Mouse (Mus musculus): Measurements from ENCODE around the gene Cd44. TPM values are rescaled to one million over a fixed set of nuclear protein-coding genes. Genes with fewer than 3 reads are reported as not detected.

Gene Cd44
- 0.15 and 0.37 TPM in 2 replicates for polyA plus RNA-seq (2012; rRNA removed)

DNA sequence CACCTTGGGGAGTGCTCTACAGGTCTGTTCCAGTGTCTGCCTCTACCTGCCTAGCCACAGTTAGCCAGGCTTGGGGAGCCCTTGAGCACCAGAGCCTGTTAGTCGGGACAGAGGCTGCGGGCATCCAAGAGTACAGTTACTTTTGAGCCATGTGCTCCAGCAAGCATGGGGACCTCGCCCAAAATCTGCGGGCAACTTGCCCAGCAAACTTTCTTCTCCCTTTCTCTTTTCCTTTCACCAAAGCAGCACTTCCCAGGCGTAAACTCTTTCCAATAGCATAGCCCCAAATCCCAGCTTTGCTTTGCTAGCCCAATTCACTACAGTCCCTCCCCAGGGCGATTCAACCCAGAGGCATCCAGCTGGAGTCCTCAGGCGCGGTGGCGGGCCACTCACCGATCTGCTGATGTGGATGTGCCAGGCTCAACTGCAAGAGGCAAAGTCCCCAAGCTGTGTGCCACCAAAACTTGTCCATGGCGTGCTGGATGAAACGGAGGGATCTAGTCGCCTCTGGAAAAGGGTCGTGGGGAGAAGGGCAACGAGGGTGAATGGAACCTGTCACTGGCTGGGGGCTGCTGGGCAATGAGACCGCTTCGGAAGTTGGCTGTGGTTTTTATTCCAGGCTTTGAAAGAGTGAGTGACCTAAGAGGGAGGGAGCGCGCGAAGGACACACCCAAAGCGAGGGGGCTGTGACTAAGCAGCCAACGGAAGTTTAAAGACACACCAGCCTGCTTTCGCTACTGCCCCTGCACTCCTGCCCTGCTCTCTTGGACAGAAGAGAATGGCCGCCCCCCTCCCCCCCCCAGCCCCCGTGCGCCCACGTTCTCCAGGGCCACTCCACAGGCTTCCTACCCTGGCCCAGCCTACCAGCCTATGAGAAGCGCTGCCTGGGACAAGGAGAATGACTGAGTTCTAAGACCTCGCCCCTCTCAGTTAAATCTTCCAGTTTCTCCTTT is at the start of gene Cd44:
Gene Cd44 (minus strand): TSS at position 791 of the 953 bp plus-strand sequence.
- TF ChIP-seq CTCF (IDR thresholded peaks at IDR 0.05; ENCODE audit: control insufficient read depth, insufficient read depth, insufficient replicate concordance, low read depth, low read length) (no peak), POLR2A (IDR thresholded peaks at IDR 0.05; ENCODE audit: control insufficient read depth, low read depth, low read length) (no peak)
- Histone ChIP-seq H3K36me3 (ENCODE audit: control insufficient read depth, insufficient read depth, low read length) (no peaks in the 10 kb centered on the region), H3K4me1 (ENCODE audit: control insufficient read depth, insufficient read depth, low read length) (no peaks in the 10 kb centered on the region), H3K27ac (ENCODE audit: control insufficient read depth, insufficient read depth, low read depth, low read length) (no peak within 1 kb of the TSS), H3K4me3 (ENCODE audit: control insufficient read depth, low read depth, low read length) (peak within 1 kb of the TSS; percentile 36), H3K27me3 (ENCODE audit: control insufficient read depth, insufficient read depth, low read length) (no peaks in the 10 kb centered on the region)

DNA sequence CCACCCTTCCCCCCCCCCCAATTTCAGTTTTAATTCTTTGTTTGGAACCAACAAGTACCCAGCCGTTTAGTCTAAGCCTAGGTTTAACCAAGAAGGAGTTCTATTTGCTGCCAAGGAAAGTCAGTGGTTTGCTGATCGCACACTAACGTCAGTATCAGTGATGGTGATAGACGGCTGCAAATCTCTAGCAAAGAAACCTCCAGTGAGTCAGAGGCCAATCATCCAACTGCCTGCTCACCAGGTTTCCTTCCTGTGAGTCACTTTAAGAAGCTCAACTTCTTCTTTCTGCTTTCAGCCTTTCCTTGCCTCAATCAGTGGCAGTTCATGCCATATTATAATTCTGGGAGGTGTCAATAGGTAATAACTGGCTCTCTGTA is 47.0 kb upstream of the Cd44 start:
- TF ChIP-seq POLR2A (IDR thresholded peaks at IDR 0.05; ENCODE audit: control insufficient read depth, low read depth, low read length), result no peak
- no peak for TF ChIP-seq CTCF (IDR thresholded peaks at IDR 0.05; ENCODE audit: control insufficient read depth, insufficient read depth, insufficient replicate concordance, low read depth, low read length)
- Histone ChIP-seq H3K4me1 (ENCODE audit: control insufficient read depth, insufficient read depth, low read length) (no peaks in the 10 kb centered on the region), H3K4me3 (ENCODE audit: control insufficient read depth, low read depth, low read length) (no peak overlapping the region), H3K27ac (ENCODE audit: control insufficient read depth, insufficient read depth, low read depth, low read length) (no peak overlapping the region), H3K27me3 (ENCODE audit: control insufficient read depth, insufficient read depth, low read length) (no peaks in the 10 kb centered on the region), H3K36me3 (ENCODE audit: control insufficient read depth, insufficient read depth, low read length) (no peaks in the 10 kb centered on the region)

DNA sequence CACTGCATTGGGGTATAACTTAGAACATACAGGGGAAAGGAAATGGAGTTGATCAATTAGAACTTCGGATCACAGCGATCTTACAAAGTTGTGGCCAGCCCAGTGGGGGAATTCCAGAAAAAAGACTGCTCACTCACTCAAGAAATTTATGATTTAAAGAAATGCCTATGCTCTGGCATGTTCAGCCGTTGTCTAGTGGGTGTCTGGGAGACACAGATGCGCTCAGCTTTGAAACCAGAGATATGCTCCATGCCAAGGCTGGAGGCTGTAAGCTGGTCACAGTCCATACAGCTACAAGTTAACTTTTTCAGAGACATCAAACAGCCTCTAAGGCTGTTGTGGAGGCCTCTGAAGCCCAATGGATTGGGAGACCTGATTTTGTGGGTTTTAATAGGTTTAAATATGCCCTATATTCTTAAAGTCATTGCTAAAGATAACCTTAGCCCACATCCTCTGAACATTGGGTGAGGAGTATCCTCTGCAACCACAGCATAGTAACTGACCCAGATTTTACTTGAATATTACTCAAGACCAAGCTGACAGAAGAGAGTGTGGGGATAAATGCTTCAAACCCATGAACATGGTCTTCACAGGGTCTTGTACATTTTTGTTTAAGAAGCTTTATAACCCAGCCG is 46.5 kb upstream of the Cd44 start:
- no peaks in the 10 kb centered on the region for H3K27me3 ChIP-seq (ENCODE audit: control insufficient read depth, insufficient read depth, low read length)
- no peaks in the 10 kb centered on the region for H3K36me3 ChIP-seq (ENCODE audit: control insufficient read depth, insufficient read depth, low read length)
- no peak overlapping the region for H3K27ac ChIP-seq (ENCODE audit: control insufficient read depth, insufficient read depth, low read depth, low read length)
- H3K4me3 ChIP-seq (ENCODE audit: control insufficient read depth, low read depth, low read length), result no peak overlapping the region
- no peaks in the 10 kb centered on the region for H3K4me1 ChIP-seq (ENCODE audit: control insufficient read depth, insufficient read depth, low read length)
- no peak for TF ChIP-seq CTCF (IDR thresholded peaks at IDR 0.05; ENCODE audit: control insufficient read depth, insufficient read depth, insufficient replicate concordance, low read depth, low read length)
- no peak for TF ChIP-seq POLR2A (IDR thresholded peaks at IDR 0.05; ENCODE audit: control insufficient read depth, low read depth, low read length)

DNA sequence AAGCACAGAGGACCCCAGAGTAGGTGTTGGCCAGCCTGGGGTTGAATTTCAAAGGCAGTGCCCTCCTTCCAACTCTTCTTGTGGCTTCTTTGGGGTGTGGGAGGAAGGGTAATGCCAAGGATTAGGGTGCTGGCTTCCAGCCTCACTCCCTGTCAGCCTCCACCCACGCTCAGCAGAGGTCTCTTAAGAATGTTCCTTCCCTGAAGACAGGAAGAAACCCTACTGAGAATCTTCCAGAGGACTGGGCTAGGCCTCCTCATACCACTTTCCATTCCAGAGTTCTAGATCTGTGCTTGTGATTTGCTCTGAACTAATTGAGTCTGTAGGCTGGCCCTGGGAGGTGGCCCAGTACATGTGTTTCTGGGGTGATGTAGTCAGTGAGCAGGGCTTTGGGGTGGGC is 43.6 kb upstream of the Cd44 start:
- no peaks in the 10 kb centered on the region for H3K4me1 ChIP-seq (ENCODE audit: control insufficient read depth, insufficient read depth, low read length)
- TF ChIP-seq POLR2A (IDR thresholded peaks at IDR 0.05; ENCODE audit: control insufficient read depth, low read depth, low read length), result no peak
- no peak for TF ChIP-seq CTCF (IDR thresholded peaks at IDR 0.05; ENCODE audit: control insufficient read depth, insufficient read depth, insufficient replicate concordance, low read depth, low read length)
- no peak overlapping the region for H3K27ac ChIP-seq (ENCODE audit: control insufficient read depth, insufficient read depth, low read depth, low read length)
- no peaks in the 10 kb centered on the region for H3K27me3 ChIP-seq (ENCODE audit: control insufficient read depth, insufficient read depth, low read length)
- no peak overlapping the region for H3K4me3 ChIP-seq (ENCODE audit: control insufficient read depth, low read depth, low read length)
- no peaks in the 10 kb centered on the region for H3K36me3 ChIP-seq (ENCODE audit: control insufficient read depth, insufficient read depth, low read length)

DNA sequence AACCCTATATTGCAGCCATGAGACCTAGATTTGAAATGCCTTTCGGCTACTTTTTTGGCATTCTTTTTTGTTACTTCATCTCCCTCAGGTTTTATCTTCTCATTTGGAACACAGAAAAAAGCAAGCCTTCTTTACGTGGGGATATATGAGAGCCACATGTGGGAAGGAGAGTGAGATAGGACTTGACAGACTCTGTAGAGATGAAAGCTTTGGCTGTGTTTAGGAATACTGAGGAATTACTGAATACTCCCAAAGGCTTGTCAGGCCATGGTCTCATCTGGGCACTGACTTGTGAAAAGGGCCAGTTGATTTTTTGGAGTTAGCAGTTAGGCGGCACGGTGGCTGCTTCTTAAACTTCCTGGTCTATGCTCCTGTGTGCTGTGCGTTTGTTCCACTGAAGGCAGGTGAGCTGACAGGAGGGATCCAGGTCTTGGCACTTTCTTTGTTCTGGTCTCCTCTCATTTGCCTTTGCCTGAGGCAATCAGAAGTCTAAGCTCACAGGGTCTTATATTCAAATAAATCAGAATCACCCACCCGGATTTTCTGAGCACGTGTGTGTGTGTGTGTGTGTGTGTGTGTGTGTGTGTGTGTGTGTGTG is 43.0 kb upstream of the Cd44 start:
- Histone ChIP-seq H3K36me3 (ENCODE audit: control insufficient read depth, insufficient read depth, low read length) (no peaks in the 10 kb centered on the region), H3K27me3 (ENCODE audit: control insufficient read depth, insufficient read depth, low read length) (no peaks in the 10 kb centered on the region), H3K4me3 (ENCODE audit: control insufficient read depth, low read depth, low read length) (no peak overlapping the region), H3K27ac (ENCODE audit: control insufficient read depth, insufficient read depth, low read depth, low read length) (no peak overlapping the region), H3K4me1 (ENCODE audit: control insufficient read depth, insufficient read depth, low read length) (no peaks in the 10 kb centered on the region)
- no peak for TF ChIP-seq POLR2A (IDR thresholded peaks at IDR 0.05; ENCODE audit: control insufficient read depth, low read depth, low read length)
- no peak for TF ChIP-seq CTCF (IDR thresholded peaks at IDR 0.05; ENCODE audit: control insufficient read depth, insufficient read depth, insufficient replicate concordance, low read depth, low read length)

DNA sequence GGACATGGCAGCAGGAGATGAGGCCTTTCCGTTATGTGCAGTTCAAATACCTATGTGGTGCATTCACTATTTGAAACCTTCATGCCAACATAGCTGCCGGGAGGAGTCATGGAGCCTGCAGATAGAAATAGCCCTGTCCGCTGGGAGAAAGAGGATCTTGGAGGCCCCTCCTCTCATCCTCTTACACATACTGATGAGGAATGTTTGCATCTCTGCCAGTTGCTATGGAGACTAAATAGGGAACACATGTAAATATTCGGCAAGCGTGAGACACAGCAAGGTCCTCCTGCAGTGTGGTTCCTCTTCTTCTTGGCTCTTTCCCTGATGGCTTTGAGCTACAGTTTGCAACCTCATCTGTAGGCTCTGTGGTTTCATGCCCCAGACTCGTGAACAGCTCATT is 42.5 kb upstream of the Cd44 start:
- TF ChIP-seq POLR2A (IDR thresholded peaks at IDR 0.05; ENCODE audit: control insufficient read depth, low read depth, low read length) (no peak), CTCF (IDR thresholded peaks at IDR 0.05; ENCODE audit: control insufficient read depth, insufficient read depth, insufficient replicate concordance, low read depth, low read length) (no peak)

DNA sequence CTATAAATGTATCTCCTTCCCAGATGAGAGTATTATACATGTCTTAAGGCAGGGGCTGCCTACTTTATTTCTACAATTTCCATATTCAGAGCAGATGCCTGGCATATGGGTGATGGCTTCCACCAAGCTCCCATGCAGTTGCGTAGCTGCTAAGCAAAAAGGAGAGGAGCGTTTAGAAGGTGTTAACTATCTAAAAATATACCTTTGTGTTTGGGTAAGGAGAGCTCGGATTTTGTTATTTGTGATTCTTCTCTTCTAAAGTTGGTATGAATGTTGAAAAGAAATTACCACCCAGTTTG is 41.3 kb upstream of the Cd44 start:
- Histone ChIP-seq H3K36me3 (ENCODE audit: control insufficient read depth, insufficient read depth, low read length) (no peaks in the 10 kb centered on the region), H3K4me3 (ENCODE audit: control insufficient read depth, low read depth, low read length) (no peak overlapping the region), H3K27me3 (ENCODE audit: control insufficient read depth, insufficient read depth, low read length) (no peaks in the 10 kb centered on the region), H3K27ac (ENCODE audit: control insufficient read depth, insufficient read depth, low read depth, low read length) (no peak overlapping the region), H3K4me1 (ENCODE audit: control insufficient read depth, insufficient read depth, low read length) (no peaks in the 10 kb centered on the region)
- no peak for TF ChIP-seq CTCF (IDR thresholded peaks at IDR 0.05; ENCODE audit: control insufficient read depth, insufficient read depth, insufficient replicate concordance, low read depth, low read length)
- TF ChIP-seq POLR2A (IDR thresholded peaks at IDR 0.05; ENCODE audit: control insufficient read depth, low read depth, low read length), result no peak

More for the DNA sequence above, 42.5 kb upstream of the Cd44 start:
- no peak overlapping the region for H3K27ac ChIP-seq (ENCODE audit: control insufficient read depth, insufficient read depth, low read depth, low read length)
- H3K27me3 ChIP-seq (ENCODE audit: control insufficient read depth, insufficient read depth, low read length), result no peaks in the 10 kb centered on the region
- no peaks in the 10 kb centered on the region for H3K36me3 ChIP-seq (ENCODE audit: control insufficient read depth, insufficient read depth, low read length)
- H3K4me1 ChIP-seq (ENCODE audit: control insufficient read depth, insufficient read depth, low read length), result no peaks in the 10 kb centered on the region
- no peak overlapping the region for H3K4me3 ChIP-seq (ENCODE audit: control insufficient read depth, low read depth, low read length)
